Mouse (Mus musculus) forebrain, postnatal 0 days (tissue): ENCODE results near the gene Bglap3. TPM values are rescaled to one million over a fixed set of nuclear protein-coding genes. Genes with fewer than 3 reads are reported as not detected.
A peak's percentile ranks its signal among the peaks of the same experiment; 100 is the strongest.
"Not testable (repeated sequence)": the region's sequence is repeated elsewhere in the genome, so short reads cannot be mapped to it uniquely, and the experiment has no call there.

Experiments
- ATAC-seq: fragments of 200-750 bp; cut with Nextera tagmentation; 2 replicates; pipeline ENCODE4 v1.8.0; 2017; ENCODE audit warnings: mild to moderate bottlenecking, moderate library complexity
- DNase-seq: peaks from one replicate; pipeline ENCODE4 v3.0.0-alpha.2; 2015
- H3K27ac ChIP-seq: fragments of 300-500 bp; sonication (generic); 2 replicates; pipeline ENCODE4 v1.5.1; 2014; ENCODE audit warnings: low read depth, mild to moderate bottlenecking, antibody characterized with exemption, low read length, moderate library complexity, mixed read lengths
- H3K27me3 ChIP-seq: fragments of 300-500 bp; sonication (generic); 2 replicates; pipeline ENCODE4 v1.6.1; 2014; ENCODE audit warnings: mild to moderate bottlenecking, low read length, mixed read lengths; ENCODE audit not compliant: insufficient read depth
- H3K36me3 ChIP-seq: fragments of 300-500 bp; sonication (generic); 2 replicates; pipeline ENCODE4 v1.6.1; 2014; ENCODE audit warnings: mild to moderate bottlenecking, moderate library complexity; ENCODE audit not compliant: insufficient read depth
- H3K4me1 ChIP-seq: fragments of 300-500 bp; sonication (generic); 2 replicates; pipeline ENCODE4 v1.6.1; 2014; ENCODE audit warnings: antibody characterized with exemption; ENCODE audit not compliant: insufficient read depth
- H3K4me2 ChIP-seq: fragments of 300-500 bp; sonication (generic); 2 replicates; pipeline ENCODE4 v1.6.1; 2014; ENCODE audit warnings: low read depth, mild to moderate bottlenecking, moderate library complexity
- H3K4me3 ChIP-seq: fragments of 300-500 bp; sonication (generic); 2 replicates; pipeline ENCODE4 v1.5.1; 2014; ENCODE audit warnings: low read depth, low read length, mixed read lengths
- H3K9ac ChIP-seq: fragments of 300-500 bp; sonication (generic); 2 replicates; pipeline ENCODE4 v1.6.1; 2014; ENCODE audit warnings: mild to moderate bottlenecking
- H3K9me3 ChIP-seq: fragments of 300-500 bp; sonication (generic); 2 replicates; pipeline ENCODE4 v1.6.1; 2016; ENCODE audit warnings: low read length
- CTCF ChIP-seq: sonication (generic); IDR thresholded peaks from 2 replicates; pipeline ENCODE4 v1.5.1; 2016; ENCODE audit warnings: antibody characterized with exemption, control low read depth, low read depth
- whole genome bisulfite sequencing: fragments of 180-500 bp; shearing (Covaris S2); extraction: QIAGEN DNeasy Blood & Tissue Kit; methylation state at CpG from one replicate; pipeline ENCODE4 v1.1.7; 2014; 5-methylcytosine and 5-hydroxymethylcytosine counted together
- polyA plus RNA-seq: library from polyadenylated mRNA; unstranded; fragments of >200 nt; fragmentation: Nextera tagmentation; extraction: Ambion mirVana; gene quantifications from 2 replicates; pipeline ENCODE4 v1.2.1, GENCODE M21; 2015
- total RNA-seq: library from RNA; depleted of rRNA; stranded (reverse); fragments of >200 nt; gene quantifications from 2 replicates; pipeline ENCODE4 v1.2.3, GENCODE M21; 2014

Gene Bglap3
- total and polyA plus RNA-seq, 2 experiments from 2014 or later: not detected

DNA sequence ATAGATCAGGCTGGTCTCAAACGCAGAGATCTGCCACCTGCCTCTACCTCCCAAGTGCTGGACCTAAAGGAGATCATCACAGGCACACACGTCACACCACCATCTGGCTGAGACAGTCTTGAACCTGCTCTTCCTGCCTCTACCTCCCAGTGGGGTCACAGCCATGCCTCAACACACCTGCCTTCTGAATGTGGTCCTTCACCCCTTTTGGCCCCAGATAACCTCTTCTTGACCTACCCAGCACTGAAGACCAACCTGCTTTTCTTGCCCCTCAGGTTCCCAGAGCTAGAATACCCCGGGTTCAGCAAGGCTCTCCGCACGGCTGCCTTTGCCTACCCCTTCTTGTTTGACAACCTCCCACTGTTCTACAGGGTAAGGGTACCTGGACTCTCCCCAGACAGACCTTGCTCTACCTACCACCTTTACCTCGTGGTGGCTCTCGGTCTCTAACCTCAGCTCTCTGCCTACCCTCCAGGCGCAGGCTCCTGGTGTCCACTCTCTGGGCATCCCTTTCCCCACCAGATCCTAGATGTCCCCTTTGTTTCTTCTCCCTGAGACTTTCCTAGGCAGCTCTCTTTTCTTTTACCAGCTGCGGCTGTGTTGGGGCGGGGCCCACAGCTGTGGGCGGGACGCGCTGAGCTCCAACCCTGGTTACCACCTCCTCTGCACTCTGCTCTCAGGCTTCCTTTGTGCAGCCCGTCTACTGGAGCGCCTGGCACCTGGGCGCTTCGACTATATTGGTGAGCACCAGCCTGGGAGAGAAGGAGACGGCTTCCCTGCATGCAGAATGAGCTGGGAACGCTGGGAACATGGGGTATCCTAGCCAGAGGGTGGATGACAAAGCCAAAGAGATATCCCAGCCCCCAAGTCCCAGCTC lies 3.4 kb upstream of the Bglap3 start:
- H3K36me3 ChIP-seq, H3K9me3 ChIP-seq, H3K27me3 ChIP-seq, H3K4me3 ChIP-seq, H3K9ac ChIP-seq, H3K4me1 ChIP-seq: not testable (repeated sequence)
- DNase-seq: peak; percentile 66
- WGBS: 14% methylated on average over 18 of the region's 19 CpGs
- ATAC-seq: peak; percentile 98
- Histone ChIP-seq H3K27ac (peak overlapping the region; percentile 72), H3K4me2 (0 out of 2 replicates have a peak overlapping the region, but pooled peaks have one; percentile 19)

DNA sequence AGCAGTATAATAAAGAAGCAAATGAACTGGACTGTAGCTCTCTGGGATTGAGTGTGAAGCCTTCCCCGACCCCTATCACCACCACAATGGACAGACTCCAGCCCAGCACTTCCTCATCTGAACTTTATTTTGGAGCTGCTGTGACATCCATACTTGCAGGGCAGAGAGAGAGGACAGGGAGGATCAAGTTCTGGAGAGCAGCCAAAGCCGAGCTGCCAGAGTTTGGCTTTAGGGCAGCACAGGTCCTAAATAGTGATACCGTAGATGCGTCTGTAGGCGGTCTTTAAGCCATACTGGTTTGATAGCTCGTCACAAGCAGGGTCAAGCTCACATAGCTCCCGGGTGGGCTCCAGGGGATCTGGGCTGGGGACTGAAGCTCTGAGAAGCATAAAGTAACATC lies 4.0 kb downstream of the Bglap3 start:
- H3K36me3 ChIP-seq, H3K9ac ChIP-seq, H3K4me3 ChIP-seq, H3K9me3 ChIP-seq, ATAC-seq, DNase-seq, H3K4me1 ChIP-seq, H3K27ac ChIP-seq, H3K27me3 ChIP-seq, H3K4me2 ChIP-seq: not testable (repeated sequence)
- 90% methylated on average over 7 of the region's 7 CpGs for WGBS

GRCm38 (mm10) chr3:88367517-88367916 lies 5.0 kb downstream of the Bglap3 start:
- not testable (repeated sequence) for H3K36me3 ChIP-seq, H3K4me3 ChIP-seq, H3K27ac ChIP-seq, DNase-seq, H3K4me1 ChIP-seq, H3K9me3 ChIP-seq, ATAC-seq, H3K9ac ChIP-seq, H3K27me3 ChIP-seq
- WGBS: 52% methylated on average over 3 of the region's 7 CpGs
- H3K4me2 ChIP-seq: 0 out of 2 replicates have a peak overlapping the region, but pooled peaks have one; percentile 30

- DNase-seq (peak; percentile 56), ATAC-seq (peak; percentile 94)
- not testable (repeated sequence) for H3K9me3 ChIP-seq, H3K27me3 ChIP-seq, H3K27ac ChIP-seq, H3K4me1 ChIP-seq, H3K36me3 ChIP-seq
- Histone ChIP-seq H3K4me3 (0 out of 2 replicates have a peak overlapping the region, but pooled peaks have one; percentile 9), H3K4me2 (peak overlapping the region; percentile 30), H3K9ac (peak overlapping the region; percentile 35)
- WGBS: 1% methylated on average over 17 of the region's 22 CpGs
Measured at GRCm38 (mm10) chr3:88366830-88367428, 5.6 kb downstream of the Bglap3 start.

GRCm38 (mm10) chr3:88365705-88366361 lies 6.7 kb downstream of the Bglap3 start:
- H3K4me3 ChIP-seq: no peak overlapping the region
- DNase-seq (no peak), ATAC-seq (no peak)
- peaks cover 18% of the 10 kb centered on the region for H3K36me3 ChIP-seq
- no peaks in the 10 kb centered on the region for H3K27me3 ChIP-seq
- H3K9me3 ChIP-seq: no peaks in the 10 kb centered on the region
- no peak overlapping the region for H3K4me2 ChIP-seq
- no peak overlapping the region for H3K27ac ChIP-seq
- no peaks in the 10 kb centered on the region for H3K4me1 ChIP-seq
- no peak overlapping the region for H3K9ac ChIP-seq
- no peak for TF ChIP-seq CTCF
- 45% methylated on average over 34 of the region's 34 CpGs for WGBS

GRCm38 (mm10) chr3:88364337-88364736 lies 8.2 kb downstream of the Bglap3 start, which contains the start of gene Paqr6:
Paqr6 (plus strand) TSS chr3:88364584.
- no peak within 1 kb of the TSS for H3K4me2 ChIP-seq
- 3% methylated on average over 16 of the region's 16 CpGs for WGBS
- TF ChIP-seq CTCF: no peak

GRCm38 (mm10) chr3:88363700-88364099 lies 8.8 kb downstream of the Bglap3 start:
- WGBS: 42% methylated on average over 4 of the region's 4 CpGs
- TF ChIP-seq CTCF: no peak
- Histone ChIP-seq H3K27me3 (no peaks in the 10 kb centered on the region), H3K4me3 (no peak overlapping the region), H3K27ac (no peak overlapping the region), H3K4me2 (no peak overlapping the region), H3K4me1 (no peaks in the 10 kb centered on the region), H3K9me3 (no peaks in the 10 kb centered on the region), H3K36me3 (peaks cover 39% of the 10 kb centered on the region), H3K9ac (no peak overlapping the region)
- DNase-seq: no peak
- peak; percentile 38 for ATAC-seq

More at GRCm38 (mm10) chr3:88364337-88364736, 8.2 kb downstream of the Bglap3 start, which contains the start of gene Paqr6:
- Histone ChIP-seq H3K4me1 (no peaks in the 10 kb centered on the region), H3K27ac (no peak within 1 kb of the TSS), H3K9me3 (no peaks in the 10 kb centered on the region), H3K36me3 (peaks cover 33% of the 10 kb centered on the region), H3K9ac (no peak within 1 kb of the TSS), H3K27me3 (no peaks in the 10 kb centered on the region), H3K4me3 (no peak within 1 kb of the TSS)
- ATAC-seq (no peak), DNase-seq (no peak)
